Mouse (Mus musculus): ENCODE results near the gene Pabpn1l. TPM values are rescaled to one million over a fixed set of nuclear protein-coding genes. Genes with fewer than 3 reads are reported as not detected.
"Not testable (repeated sequence)": the region's sequence is repeated elsewhere in the genome, so short reads cannot be mapped to it uniquely, and the experiment has no call there.

Pabpn1l gene
- polyA plus RNA-seq, 1 experiment from 2014 or later, result not detected

DNA sequence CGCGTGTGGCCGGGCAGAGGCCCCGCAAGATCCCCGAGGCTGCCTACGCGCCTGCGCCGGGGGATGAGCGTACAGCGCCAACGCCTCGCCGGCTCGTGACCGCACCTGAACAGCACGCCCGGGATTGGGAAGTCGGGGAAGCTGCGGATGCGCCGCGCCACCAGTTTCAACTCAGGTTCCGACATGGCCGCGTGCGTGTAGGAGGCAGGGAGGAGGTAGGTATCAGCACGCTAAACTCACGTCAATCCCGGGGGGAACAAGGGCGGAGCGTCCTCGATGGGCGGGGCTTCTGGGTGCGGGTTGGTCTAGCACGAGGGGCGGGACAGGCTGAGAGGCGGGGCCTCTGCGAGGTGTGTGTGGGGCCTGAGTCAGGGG, 45.9 kb downstream of the Pabpn1l start, which contains the start of gene Aprt:
TSS of gene Aprt (minus strand) at position 262 of the 375 bp plus-strand sequence.
- Histone ChIP-seq H3K4me2 (ENCODE audit: low read depth, low read length) (peak within 1 kb of the TSS; percentile 84), H3K4me1 (ENCODE audit: control insufficient read depth, insufficient read depth, low read length) (peaks cover 9% of the 10 kb centered on the region)
- peak; percentile 79 for ATAC-seq (replicated peaks; ENCODE audit: insufficient number of reproducible peaks, low FRiP score, low TSS enrichment, low read depth)

DNA sequence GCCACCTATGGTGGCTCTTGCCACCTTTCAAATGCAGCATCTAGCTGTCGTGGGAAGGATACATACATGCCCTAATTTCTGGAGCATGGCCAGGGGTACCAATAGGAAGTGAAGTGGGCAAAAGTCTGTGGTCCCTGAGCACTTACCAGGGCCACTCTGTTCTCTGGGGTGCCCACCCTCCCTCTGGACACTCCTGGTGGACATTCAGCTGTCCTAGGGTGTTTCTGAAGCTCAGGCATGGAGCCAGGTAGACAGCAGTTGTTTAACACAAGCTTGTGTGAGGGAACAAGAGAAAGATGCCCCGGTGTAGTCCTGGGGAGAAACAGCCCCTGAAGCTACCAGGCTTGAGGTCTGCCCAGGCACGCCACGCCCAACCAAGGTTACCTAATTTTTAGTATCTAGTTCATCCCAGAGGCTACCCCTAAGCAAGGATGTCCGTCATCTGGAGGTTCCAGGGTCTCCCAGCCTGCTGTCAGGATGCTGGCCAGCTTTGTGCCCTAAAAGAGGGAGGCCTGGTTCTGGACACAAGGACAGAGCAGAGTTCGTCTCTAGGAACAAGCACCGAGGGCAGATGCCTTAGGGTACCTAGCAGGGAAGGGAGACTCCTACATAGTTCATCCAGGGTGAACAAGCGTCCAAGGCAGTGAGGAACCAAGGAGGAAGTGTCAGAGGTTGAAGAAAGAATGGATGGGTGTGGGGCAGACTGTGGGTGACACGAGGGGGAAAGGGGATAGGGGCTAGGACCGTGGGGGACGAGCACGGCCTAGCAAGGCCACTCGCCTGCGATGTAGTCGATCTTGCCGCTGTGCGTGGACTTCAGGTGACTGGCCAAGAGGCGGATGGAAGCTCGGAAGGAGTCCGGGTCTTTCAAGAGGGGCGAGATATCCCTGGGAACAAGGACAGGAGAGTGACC, 46.5 kb downstream of the Pabpn1l start:
- 16% methylated on average over 21 of the region's 21 CpGs for WGBS
- Histone ChIP-seq H3K4me2 (ENCODE audit: low read depth, low read length) (peak overlapping the region; percentile 84), H3K4me1 (ENCODE audit: control insufficient read depth, insufficient read depth, low read length) (peaks cover 9% of the 10 kb centered on the region), H3K36me3 (replicated peaks; ENCODE audit: control insufficient read depth, insufficient read depth, low read depth, low read length) (peaks cover 13% of the 10 kb centered on the region), H3K27ac (replicated peaks; ENCODE audit: low read depth, low read length) (peak overlapping the region; percentile 35; the same call in 1 of the 2 replicates), H3K27me3 (ENCODE audit: control insufficient read depth, insufficient read depth, low read length) (no peaks in the 10 kb centered on the region), H3K9me3 (replicated peaks; ENCODE audit: control insufficient read depth, low read length) (no peaks in the 10 kb centered on the region), H3K4me3 (ENCODE audit: low read depth, low read length) (peak overlapping the region; percentile 67), H3K9ac (replicated peaks; ENCODE audit: low read length) (peak overlapping the region; percentile 87)
- DNase-seq (ENCODE audit: low spot score) (no peak), ATAC-seq (replicated peaks; ENCODE audit: insufficient number of reproducible peaks, low FRiP score, low TSS enrichment, low read depth) (peak; percentile 15; the same call in 1 of the 2 replicates)

More for the DNA sequence above, 45.9 kb downstream of the Pabpn1l start, which contains the start of gene Aprt:
- DNase-seq (ENCODE audit: low spot score), result peak; percentile 97
- H3K36me3 ChIP-seq (replicated peaks; ENCODE audit: control insufficient read depth, insufficient read depth, low read depth, low read length), result peaks cover 8% of the 10 kb centered on the region
- WGBS, result under 1% methylated on average over 39 of the region's 39 CpGs
- peak within 1 kb of the TSS; percentile 59 for H3K27ac ChIP-seq (replicated peaks; ENCODE audit: low read depth, low read length)
- no peaks in the 10 kb centered on the region for H3K9me3 ChIP-seq (replicated peaks; ENCODE audit: control insufficient read depth, low read length)
- peak within 1 kb of the TSS; percentile 87 for H3K9ac ChIP-seq (replicated peaks; ENCODE audit: low read length)
- no peaks in the 10 kb centered on the region for H3K27me3 ChIP-seq (ENCODE audit: control insufficient read depth, insufficient read depth, low read length)
- peak within 1 kb of the TSS; percentile 67 for H3K4me3 ChIP-seq (ENCODE audit: low read depth, low read length)

DNA sequence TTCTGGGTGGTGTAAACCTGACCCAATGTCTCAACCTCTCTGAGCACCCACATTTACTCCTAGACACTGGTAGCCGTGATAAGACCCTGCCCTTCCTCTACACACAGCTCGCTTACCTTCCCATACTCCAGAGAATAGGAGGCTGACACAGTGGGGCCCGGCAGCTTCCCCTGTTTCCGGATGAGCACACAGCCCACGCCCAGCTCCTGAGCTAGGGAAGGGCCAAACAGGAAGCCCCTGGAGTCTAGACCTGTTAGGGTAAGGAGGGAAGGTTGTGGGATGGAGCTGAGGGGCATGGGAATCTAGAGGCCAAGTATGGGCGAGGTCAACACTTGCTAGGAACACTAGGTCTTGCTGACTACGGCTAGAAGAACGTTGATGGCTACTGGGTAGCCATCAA, 47.3 kb downstream of the Pabpn1l start:
- no peak overlapping the region for H3K27ac ChIP-seq (replicated peaks; ENCODE audit: low read depth, low read length)
- H3K27me3 ChIP-seq (ENCODE audit: control insufficient read depth, insufficient read depth, low read length), result no peaks in the 10 kb centered on the region
- peak overlapping the region; percentile 84; the same call in 1 of the 2 replicates for H3K4me2 ChIP-seq (ENCODE audit: low read depth, low read length)
- no peaks in the 10 kb centered on the region for H3K9me3 ChIP-seq (replicated peaks; ENCODE audit: control insufficient read depth, low read length)
- peaks cover 13% of the 10 kb centered on the region for H3K36me3 ChIP-seq (replicated peaks; ENCODE audit: control insufficient read depth, insufficient read depth, low read depth, low read length)
- no peak overlapping the region for H3K9ac ChIP-seq (replicated peaks; ENCODE audit: low read length)
- H3K4me1 ChIP-seq (ENCODE audit: control insufficient read depth, insufficient read depth, low read length), result peaks cover 9% of the 10 kb centered on the region
- ATAC-seq (replicated peaks; ENCODE audit: insufficient number of reproducible peaks, low FRiP score, low TSS enrichment, low read depth) (no peak), DNase-seq (ENCODE audit: low spot score) (no peak)
- no peak overlapping the region for H3K4me3 ChIP-seq (ENCODE audit: low read depth, low read length)
- 76% methylated on average over 8 of the region's 8 CpGs for WGBS

DNA sequence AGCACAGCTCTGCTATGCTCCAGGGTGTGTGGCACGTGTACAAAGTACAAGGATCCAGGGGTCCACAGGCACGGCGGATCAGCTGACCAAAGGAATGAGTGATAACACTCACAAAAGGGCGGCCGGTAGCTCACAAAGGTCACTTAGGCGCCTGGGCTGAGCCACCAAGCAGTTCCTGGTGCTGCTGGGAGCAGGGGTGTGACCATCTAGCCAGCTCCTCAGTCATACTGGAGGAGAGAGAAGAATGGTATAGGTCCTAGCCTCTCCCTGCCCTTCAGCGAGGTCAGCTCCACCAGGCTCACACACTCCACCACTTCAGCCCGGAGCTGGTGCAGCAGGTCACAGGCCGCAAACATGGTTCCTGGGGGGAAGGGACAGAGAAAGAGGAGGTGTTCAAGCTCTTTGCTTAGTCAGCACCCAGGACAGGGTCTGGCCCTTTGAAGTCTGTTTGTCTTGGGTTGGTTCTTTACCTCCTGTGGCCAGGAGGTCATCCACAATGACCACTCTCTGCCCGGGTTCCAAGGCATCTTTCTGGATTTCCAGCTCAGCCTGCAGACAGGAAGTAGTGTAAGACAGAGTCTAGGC, 47.8 kb downstream of the Pabpn1l start:
- Histone ChIP-seq H3K36me3 (replicated peaks; ENCODE audit: control insufficient read depth, insufficient read depth, low read depth, low read length) (peaks cover 17% of the 10 kb centered on the region), H3K4me3 (ENCODE audit: low read depth, low read length) (no peak overlapping the region), H3K4me1 (ENCODE audit: control insufficient read depth, insufficient read depth, low read length) (peaks cover 9% of the 10 kb centered on the region), H3K27ac (replicated peaks; ENCODE audit: low read depth, low read length) (0 out of 2 replicates have a peak overlapping the region, but pooled peaks have one; percentile 24), H3K27me3 (ENCODE audit: control insufficient read depth, insufficient read depth, low read length) (no peaks in the 10 kb centered on the region), H3K4me2 (ENCODE audit: low read depth, low read length) (no peak overlapping the region), H3K9ac (replicated peaks; ENCODE audit: low read length) (no peak overlapping the region), H3K9me3 (replicated peaks; ENCODE audit: control insufficient read depth, low read length) (no peaks in the 10 kb centered on the region)
- DNase-seq (ENCODE audit: low spot score) (no peak), ATAC-seq (replicated peaks; ENCODE audit: insufficient number of reproducible peaks, low FRiP score, low TSS enrichment, low read depth) (no peak)
- WGBS, result 53% methylated on average over 10 of the region's 10 CpGs

DNA sequence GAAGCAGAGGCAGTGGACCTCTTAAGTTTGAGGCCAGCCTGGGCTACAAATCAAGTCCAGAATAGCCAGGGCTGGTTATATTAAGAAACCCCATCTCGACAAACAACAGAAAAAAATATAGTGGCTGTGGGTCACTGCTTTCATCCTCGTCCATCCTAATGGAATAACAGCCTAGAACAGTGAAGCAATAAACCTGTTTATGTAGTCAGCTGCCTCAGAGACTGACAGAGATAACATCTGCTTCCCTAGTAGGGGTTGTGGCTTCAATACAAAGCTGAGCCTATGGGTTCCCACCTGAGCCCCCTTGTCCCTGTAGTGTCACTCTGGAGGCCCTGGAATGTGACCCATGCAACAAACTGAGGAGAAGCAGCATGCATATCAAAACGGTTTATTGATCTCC, 48.3 kb downstream of the Pabpn1l start:
- H3K27me3 ChIP-seq (ENCODE audit: control insufficient read depth, insufficient read depth, low read length), result no peaks in the 10 kb centered on the region
- ATAC-seq (replicated peaks; ENCODE audit: insufficient number of reproducible peaks, low FRiP score, low TSS enrichment, low read depth) (no peak), DNase-seq (ENCODE audit: low spot score) (no peak)
- H3K4me1 ChIP-seq (ENCODE audit: control insufficient read depth, insufficient read depth, low read length), result peaks cover 7% of the 10 kb centered on the region
- H3K9me3 ChIP-seq (replicated peaks; ENCODE audit: control insufficient read depth, low read length), result no peaks in the 10 kb centered on the region
- H3K4me3 ChIP-seq (ENCODE audit: low read depth, low read length), result no peak overlapping the region
- H3K36me3 ChIP-seq (replicated peaks; ENCODE audit: control insufficient read depth, insufficient read depth, low read depth, low read length), result peaks cover 19% of the 10 kb centered on the region
- H3K27ac ChIP-seq (replicated peaks; ENCODE audit: low read depth, low read length), result no peak overlapping the region
- H3K9ac ChIP-seq (replicated peaks; ENCODE audit: low read length), result no peak overlapping the region
- no peak overlapping the region for H3K4me2 ChIP-seq (ENCODE audit: low read depth, low read length)
- 65% methylated on average over 3 of the region's 3 CpGs for WGBS

DNA sequence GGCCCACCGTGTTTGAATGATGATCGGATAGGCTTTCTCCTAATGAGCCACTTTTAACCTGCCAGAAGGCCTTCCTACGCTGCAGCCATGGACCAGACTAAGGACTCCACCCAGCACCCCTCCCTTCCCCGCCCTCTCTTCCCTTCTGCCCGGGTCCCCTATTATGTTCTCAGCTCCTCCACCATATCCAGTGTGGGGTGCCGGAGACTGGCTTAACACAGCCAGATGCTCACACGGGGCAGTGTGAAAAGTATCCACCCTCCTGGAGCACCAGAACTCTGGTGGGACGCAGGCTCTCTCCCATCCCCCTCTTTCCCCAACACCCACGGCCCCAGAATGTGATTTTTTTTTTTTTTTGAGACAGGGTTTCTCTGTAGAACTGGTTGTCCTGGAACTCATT, 49.0 kb downstream of the Pabpn1l start:
- no peak for ATAC-seq (replicated peaks; ENCODE audit: insufficient number of reproducible peaks, low FRiP score, low TSS enrichment, low read depth)
- H3K4me1 ChIP-seq (ENCODE audit: control insufficient read depth, insufficient read depth, low read length), result peaks cover 9% of the 10 kb centered on the region
- no peak overlapping the region for H3K9ac ChIP-seq (replicated peaks; ENCODE audit: low read length)
- H3K4me3 ChIP-seq (ENCODE audit: low read depth, low read length), result no peak overlapping the region
- peaks cover 19% of the 10 kb centered on the region for H3K36me3 ChIP-seq (replicated peaks; ENCODE audit: control insufficient read depth, insufficient read depth, low read depth, low read length)
- H3K9me3 ChIP-seq (replicated peaks; ENCODE audit: control insufficient read depth, low read length), result no peaks in the 10 kb centered on the region
- DNase-seq (ENCODE audit: low spot score), result no peak
- 63% methylated on average over 9 of the region's 9 CpGs for WGBS
- H3K27ac ChIP-seq (replicated peaks; ENCODE audit: low read depth, low read length), result no peak overlapping the region
- no peaks in the 10 kb centered on the region for H3K27me3 ChIP-seq (ENCODE audit: control insufficient read depth, insufficient read depth, low read length)
- H3K4me2 ChIP-seq (ENCODE audit: low read depth, low read length), result no peak overlapping the region

DNA sequence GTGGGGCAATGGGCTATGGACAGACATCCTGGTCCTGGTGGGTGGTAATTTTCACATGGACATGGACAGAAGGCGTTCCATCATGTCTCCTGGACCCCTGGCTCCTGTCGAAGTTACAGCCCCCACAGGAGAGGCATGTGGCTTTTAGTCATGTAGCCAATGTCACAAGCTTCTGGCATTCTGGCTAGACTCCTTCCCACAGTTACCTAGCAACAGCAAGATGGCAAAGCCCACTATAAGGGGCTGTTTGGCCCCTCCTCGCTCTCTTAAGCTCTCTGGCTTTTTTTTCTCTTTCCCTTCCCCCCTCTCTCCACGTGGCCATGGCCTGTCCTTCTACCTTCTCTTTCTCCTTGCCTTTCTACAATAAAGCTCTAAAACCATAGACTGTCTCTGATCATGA, 49.4 kb downstream of the Pabpn1l start:
- H3K9me3 ChIP-seq (replicated peaks; ENCODE audit: control insufficient read depth, low read length); H3K4me3 ChIP-seq (ENCODE audit: low read depth, low read length); H3K4me1 ChIP-seq (ENCODE audit: control insufficient read depth, insufficient read depth, low read length); H3K27me3 ChIP-seq (ENCODE audit: control insufficient read depth, insufficient read depth, low read length); H3K27ac ChIP-seq (replicated peaks; ENCODE audit: low read depth, low read length); ATAC-seq (replicated peaks; ENCODE audit: insufficient number of reproducible peaks, low FRiP score, low TSS enrichment, low read depth); H3K4me2 ChIP-seq (ENCODE audit: low read depth, low read length); DNase-seq (ENCODE audit: low spot score); H3K9ac ChIP-seq (replicated peaks; ENCODE audit: low read length): not testable (repeated sequence)
- WGBS, result 51% methylated on average over 4 of the region's 4 CpGs
- H3K36me3 ChIP-seq (replicated peaks; ENCODE audit: control insufficient read depth, insufficient read depth, low read depth, low read length), result peaks cover 19% of the 10 kb centered on the region

DNA sequence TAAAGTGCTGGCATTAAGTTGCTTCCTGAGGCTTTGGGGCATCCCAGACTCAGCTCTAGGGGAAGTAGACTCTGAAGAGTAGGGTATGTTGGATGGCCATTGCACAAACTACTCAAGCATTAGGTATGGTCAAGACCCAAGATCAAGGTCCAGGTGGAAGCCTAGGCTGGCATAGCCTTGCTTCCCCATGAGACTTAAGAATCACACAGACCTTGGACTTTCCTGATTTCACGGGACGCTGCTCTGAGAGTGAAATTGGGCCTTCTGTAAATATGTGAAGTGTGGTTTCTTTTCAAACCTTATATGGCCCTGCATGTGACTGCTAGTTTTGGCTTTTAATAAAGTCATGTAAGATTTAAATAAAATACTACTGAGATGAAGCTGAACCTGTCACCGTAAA, 49.8 kb downstream of the Pabpn1l start:
- Histone ChIP-seq H3K36me3 (replicated peaks; ENCODE audit: control insufficient read depth, insufficient read depth, low read depth, low read length) (peaks cover 19% of the 10 kb centered on the region), H3K27me3 (ENCODE audit: control insufficient read depth, insufficient read depth, low read length) (no peaks in the 10 kb centered on the region), H3K9me3 (replicated peaks; ENCODE audit: control insufficient read depth, low read length) (no peaks in the 10 kb centered on the region), H3K27ac (replicated peaks; ENCODE audit: low read depth, low read length) (no peak overlapping the region), H3K4me1 (ENCODE audit: control insufficient read depth, insufficient read depth, low read length) (peaks cover 9% of the 10 kb centered on the region), H3K4me3 (ENCODE audit: low read depth, low read length) (no peak overlapping the region), H3K4me2 (ENCODE audit: low read depth, low read length) (no peak overlapping the region), H3K9ac (replicated peaks; ENCODE audit: low read length) (no peak overlapping the region)
- WGBS, result 85% methylated on average over 3 of the region's 3 CpGs
- DNase-seq (ENCODE audit: low spot score) (no peak), ATAC-seq (replicated peaks; ENCODE audit: insufficient number of reproducible peaks, low FRiP score, low TSS enrichment, low read depth) (no peak)
